Mouse (Mus musculus) ES-E14 (cell line): ENCODE results near the gene Rabl6.

Source experiments
- CHD2 ChIP-seq: IDR thresholded peaks from 2 replicates; pipeline ENCODE4 v1.6.1; 2014; ENCODE audit warnings: mild to moderate bottlenecking, low read depth, low read length, inconsistent platforms
- MAFK ChIP-seq: IDR thresholded peaks from 2 replicates; pipeline ENCODE4 v1.6.1; 2014; ENCODE audit warnings: mild to moderate bottlenecking, low read depth, low read length, inconsistent platforms; ENCODE audit not compliant: insufficient read depth
- ZC3H11A ChIP-seq: IDR thresholded peaks from 2 replicates; pipeline ENCODE4 v1.6.1; 2012; ENCODE audit warnings: low read depth, mild to moderate bottlenecking, inconsistent platforms, low read length, borderline replicate concordance
- ZNF384 ChIP-seq: IDR thresholded peaks from 2 replicates; pipeline ENCODE4 v1.6.1; 2012; ENCODE audit warnings: low read depth, low read length, inconsistent platforms

- no peak for TF ChIP-seq ZC3H11A
- no peak for TF ChIP-seq MAFK
- TF ChIP-seq ZNF384: no peak
- no peak for TF ChIP-seq CHD2
These were observed 41.8 kb downstream of the Rabl6 start for GRCm38 (mm10) chr2:25566558-25566957.
